Mouse (Mus musculus) c-Kit-positive CD71-negative TER-119-negative erythroid progenitor cells, embryonic 14.5 days (primary cell): ENCODE measurements around the gene Olfr297.

Source experiments
- DNase-seq: peaks from one replicate; pipeline ENCODE4 v3.0.0-alpha.2; 2013; ENCODE audit warnings: low read depth

Olfr297 gene

GRCm38 (mm10) chr7:86519668-86520067 lies at the start of gene Olfr297:
TSS of gene Olfr297 (plus strand) at chr7:86519968.
- DNase-seq: no peak

- no peak for DNase-seq
Measured at GRCm38 (mm10) chr7:86492384-86492783, 27.4 kb upstream of the Olfr297 start, which contains the start of gene Olfr298. TSS of gene Olfr298 (minus strand) at chr7:86492484.
